ENCODE assay signal across 11 mouse cellular contexts in genomic region chr2:181676424-181676823, GRCm38 (mm10). TPM values are rescaled to one million over a fixed set of nuclear protein-coding genes. Genes with fewer than 3 reads are reported as not detected.
A peak's percentile ranks its signal among the peaks of the same experiment; 100 is the strongest.
DNase-seq lines count a peak whose midpoint lies in the region; ATAC-seq lines count a peak whose summit lies in the region.
"Had no signal": no experiment of that assay in that cellular context is flagged by ENCODE, and none has a peak within 500 bp of the region (broad histone marks: within the 10 kb centered on the region; RNA-seq: fewer than 3 reads in every experiment).

No protein-coding gene starts in this region.

- H3K4me1 ChIP-seq in heart, embryonic 15.5 days (replicated peaks), result peaks cover 28% of the 10 kb centered on the region
- H3K4me1 ChIP-seq in embryonic facial prominence, embryonic 10.5 days, result peaks cover 61% of the 10 kb centered on the region

- no peak for DNase-seq in heart, postnatal 14 days
- DNase-seq in 416B (ENCODE audit: low read depth), result peak; percentile 75
- DNase-seq in embryonic facial prominence, embryonic 10.5 days (ENCODE audit: low spot score), result peak; percentile 53
- peak; percentile 49 to 57 for DNase-seq in kidney, postnatal 25 days
- no peak for DNase-seq in adrenal gland, adult 2 months
- no peak for DNase-seq in layer of hippocampus, adult 8-10 months (ENCODE audit: low spot score in 2 of 2)

- H3K36me3 ChIP-seq in heart, embryonic 15.5 days, result no peaks in the 10 kb centered on the region
- H3K36me3 ChIP-seq in embryonic facial prominence, embryonic 10.5 days (replicated peaks), result no peaks in the 10 kb centered on the region

- no peak overlapping the region for H3K4me3 ChIP-seq in heart, embryonic 15.5 days
- no peak overlapping the region for H3K4me3 ChIP-seq in embryonic facial prominence, embryonic 10.5 days

- H3K27ac ChIP-seq in heart, embryonic 15.5 days, result peak overlapping the region; percentile 76
- H3K27ac ChIP-seq in embryonic facial prominence, embryonic 10.5 days (replicated peaks), result peak overlapping the region; percentile 73; the same call in 1 of the 2 replicates

- no peaks in the 10 kb centered on the region for H3K9me3 ChIP-seq in heart, embryonic 15.5 days (replicated peaks)
- H3K9me3 ChIP-seq in embryonic facial prominence, embryonic 10.5 days, result no peaks in the 10 kb centered on the region

- peaks cover 29% of the 10 kb centered on the region for H3K27me3 ChIP-seq in heart, embryonic 15.5 days
- H3K27me3 ChIP-seq in embryonic facial prominence, embryonic 10.5 days (replicated peaks; ENCODE audit: low read depth, poor library complexity, severe bottlenecking), result peaks cover 60% of the 10 kb centered on the region

- intact Hi-C loops in heart, postnatal 14 days (cut with DNase I), result loop anchor here (10.0 kb wide), 1 partner anchor 282 kb away; no protein-coding TSS in a partner anchor

- no peak overlapping the region for H3K4me2 ChIP-seq in heart, embryonic 15.5 days

- no peak overlapping the region for H3K9ac ChIP-seq in heart, embryonic 15.5 days

- WGBS in heart, embryonic 15.5 days, result 59% methylated on average over 2 of the region's 2 CpGs
- WGBS in embryonic facial prominence, embryonic 10.5 days, result 54% methylated on average over 2 of the region's 2 CpGs

- no peak for ATAC-seq in heart, embryonic 15.5 days (replicated peaks; ENCODE audit: insufficient number of reproducible peaks, insufficient read depth, low FRiP score, low read depth)
- no peak for ATAC-seq in frontal cortex, adult (ENCODE audit: low TSS enrichment)

RNA-seq across cellular contexts. Expression of gene Tcea2, which starts 3.7 kb away (rescaled TPM):
- polyA plus RNA-seq in heart, embryonic 15.5 days (2015; fragmentation: Nextera tagmentation; extraction: Ambion mirVana), result 13.5 and 19.2 TPM in 2 replicates
- 1 to 10 TPM; 6.4 to 8.7 TPM for total RNA-seq in heart, postnatal 14 days (2021)
- 18.3 and 18.8 TPM in 2 replicates for polyA plus RNA-seq in embryonic facial prominence, embryonic 10.5 days (2016; fragmentation: Nextera tagmentation; extraction: Ambion mirVana)
- 1 to 10 TPM; 6.6 to 7.8 TPM for total RNA-seq in adrenal gland, adult 2 months (2021)
- polyA plus RNA-seq in adrenal gland, adult 2 months (2012; rRNA removed), result 10.1 and 10.6 TPM in 2 replicates
- 10 to 100 TPM; 53.6 to 71.8 (median 69.3) TPM for total RNA-seq in layer of hippocampus, adult 8-10 months (2022)

RNA-seq across cellular contexts. Expression of gene Sox18, which starts 5.0 kb away (rescaled TPM):
- polyA plus RNA-seq in heart, embryonic 15.5 days (2015; fragmentation: Nextera tagmentation; extraction: Ambion mirVana), result 41.9 and 47.2 TPM in 2 replicates
- total RNA-seq in heart, postnatal 14 days (2021), result 10 to 100 TPM; 73.4 to 77.1 TPM
- 21.8 and 25.2 TPM in 2 replicates for polyA plus RNA-seq in embryonic facial prominence, embryonic 10.5 days (2016; fragmentation: Nextera tagmentation; extraction: Ambion mirVana)
- 10 to 100 TPM; 20.3 to 34.7 TPM for total RNA-seq in adrenal gland, adult 2 months (2021)
- 164 and 223 TPM in 2 replicates for polyA plus RNA-seq in adrenal gland, adult 2 months (2012; rRNA removed)
- 10 to 100 TPM in 3 of 4 experiments, 1 to 10 TPM in 1; 7.6 to 11.3 (median 10.9) TPM for total RNA-seq in layer of hippocampus, adult 8-10 months (2022)
- total RNA-seq: megakaryocyte progenitor cell, adult 5-6 weeks had no signal

RNA-seq across cellular contexts. Expression of gene Rgs19, which starts 17.4 kb away (rescaled TPM):
- 30.9 and 45.3 TPM in 2 replicates for polyA plus RNA-seq in heart, embryonic 15.5 days (2015; fragmentation: Nextera tagmentation; extraction: Ambion mirVana)
- 1 to 10 TPM; 7.2 to 8.1 TPM for total RNA-seq in heart, postnatal 14 days (2021)
- 85.2 and 89.9 TPM in 2 replicates for polyA plus RNA-seq in embryonic facial prominence, embryonic 10.5 days (2016; fragmentation: Nextera tagmentation; extraction: Ambion mirVana)
- 10 to 100 TPM; 21.4 to 31.1 TPM for total RNA-seq in adrenal gland, adult 2 months (2021)
- polyA plus RNA-seq in adrenal gland, adult 2 months (2012; rRNA removed), result 61.2 and 67.3 TPM in 2 replicates
- 10 to 100 TPM; 39.6 to 51.5 (median 42.7) TPM for total RNA-seq in layer of hippocampus, adult 8-10 months (2022)

RNA-seq across cellular contexts. Expression of gene Gm29797, which starts 19.6 kb away (rescaled TPM):
- not detected in 2 replicates for polyA plus RNA-seq in heart, embryonic 15.5 days (2015; fragmentation: Nextera tagmentation; extraction: Ambion mirVana)
- not detected for total RNA-seq in heart, postnatal 14 days (2021)
- polyA plus RNA-seq in embryonic facial prominence, embryonic 10.5 days (2016; fragmentation: Nextera tagmentation; extraction: Ambion mirVana), result 0.28 TPM in 1 of 2 replicates, not detected in the other
- under 1 TPM in 1 of 2 experiments, not detected in 1; 0.55 TPM for total RNA-seq in adrenal gland, adult 2 months (2021)
- polyA plus RNA-seq in adrenal gland, adult 2 months (2012; rRNA removed), result 0.47 TPM in 1 of 2 replicates, not detected in the other
- 1 to 10 TPM in 1 of 4 experiments, under 1 TPM in 2, not detected in 1; 0.61 to 1.8 (median 0.87) TPM for total RNA-seq in layer of hippocampus, adult 8-10 months (2022)
- total RNA-seq: heart, adult 18-20 months; megakaryocyte progenitor cell, adult 5-6 weeks had no signal

RNA-seq across cellular contexts. Expression of gene Lkaaear1, which starts 21.8 kb away (rescaled TPM):
- polyA plus RNA-seq in heart, embryonic 15.5 days (2015; fragmentation: Nextera tagmentation; extraction: Ambion mirVana), result not detected in 2 replicates
- total RNA-seq in heart, postnatal 14 days (2021), result not detected
- not detected in 2 replicates for polyA plus RNA-seq in embryonic facial prominence, embryonic 10.5 days (2016; fragmentation: Nextera tagmentation; extraction: Ambion mirVana)
- not detected for total RNA-seq in adrenal gland, adult 2 months (2021)
- not detected in 2 replicates for polyA plus RNA-seq in adrenal gland, adult 2 months (2012; rRNA removed)
- not detected for total RNA-seq in layer of hippocampus, adult 8-10 months (2022)
- total RNA-seq: ES-E14; heart, adult 18-20 months; megakaryocyte progenitor cell, adult 5-6 weeks had no signal

Comparison
In these comparisons a context has a peak if more than half of its experiments do, and no peak if none do; other contexts are left out.
1. DNase-seq: peak in 416B (single experiment), embryonic facial prominence, embryonic 10.5 days (single experiment) and kidney, postnatal 25 days (2 of 2); none in heart, postnatal 14 days (0 of 2), adrenal gland, adult 2 months (single experiment) and layer of hippocampus, adult 8-10 months (0 of 2).
2. RNA of gene Tcea2, which starts 3.7 kb away (total RNA-seq): 53.6 to 71.8 TPM in layer of hippocampus, adult 8-10 months; 6.4 to 8.7 TPM in heart, postnatal 14 days and 6.6 to 7.8 TPM in adrenal gland, adult 2 months; every median in the first group is over 4 times any median in the second.